Mouse (Mus musculus): ENCODE results near the gene Arid3c. TPM values are rescaled to one million over a fixed set of nuclear protein-coding genes. Genes with fewer than 3 reads are reported as not detected.

Arid3c gene
- polyA plus RNA-seq, 1 experiment from 2014 or later = 0.47 TPM

DNA sequence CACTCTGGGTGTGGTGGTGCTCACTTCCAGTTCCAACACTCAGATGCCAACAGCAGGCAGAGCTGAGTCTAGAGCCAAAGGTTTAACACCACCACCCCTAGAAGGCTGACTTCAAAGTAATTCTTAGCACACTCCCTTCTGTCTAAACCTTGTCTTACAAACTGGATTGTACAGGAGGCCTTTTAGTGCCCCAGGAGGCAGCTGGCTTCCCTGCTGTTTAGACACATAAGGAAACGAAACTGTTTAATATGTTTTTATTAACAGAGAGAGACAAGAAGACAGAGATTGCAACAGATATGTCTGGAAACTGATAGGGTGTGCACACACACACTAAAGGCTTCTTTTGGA, 7.3 kb upstream of the Arid3c start:
- Histone ChIP-seq H3K4me3 (replicated peaks; ENCODE audit: low read depth, low read length) (no peak overlapping the region), H3K36me3 (ENCODE audit: control insufficient read depth, insufficient read depth, low read length) (peaks cover 12% of the 10 kb centered on the region), H3K9me3 (ENCODE audit: control insufficient read depth, low read length) (no peaks in the 10 kb centered on the region), H3K27ac (replicated peaks; ENCODE audit: low read depth, low read length) (no peak overlapping the region), H3K4me2 (ENCODE audit: low read length) (no peak overlapping the region), H3K9ac (replicated peaks; ENCODE audit: low read length) (no peak overlapping the region), H3K27me3 (ENCODE audit: control insufficient read depth, insufficient read depth, low read length) (0 out of 2 replicates have a peak, but pooled peaks cover under 1% of the 10 kb centered on the region), H3K4me1 (ENCODE audit: control insufficient read depth, insufficient read depth, low read length) (peaks cover 13% of the 10 kb centered on the region; the same call in 1 of the 2 replicates)
- 50% methylated on average over 1 of the region's 1 CpGs for WGBS
- ATAC-seq (ENCODE audit: low FRiP score, low TSS enrichment) (no peak), DNase-seq (no peak)

DNA sequence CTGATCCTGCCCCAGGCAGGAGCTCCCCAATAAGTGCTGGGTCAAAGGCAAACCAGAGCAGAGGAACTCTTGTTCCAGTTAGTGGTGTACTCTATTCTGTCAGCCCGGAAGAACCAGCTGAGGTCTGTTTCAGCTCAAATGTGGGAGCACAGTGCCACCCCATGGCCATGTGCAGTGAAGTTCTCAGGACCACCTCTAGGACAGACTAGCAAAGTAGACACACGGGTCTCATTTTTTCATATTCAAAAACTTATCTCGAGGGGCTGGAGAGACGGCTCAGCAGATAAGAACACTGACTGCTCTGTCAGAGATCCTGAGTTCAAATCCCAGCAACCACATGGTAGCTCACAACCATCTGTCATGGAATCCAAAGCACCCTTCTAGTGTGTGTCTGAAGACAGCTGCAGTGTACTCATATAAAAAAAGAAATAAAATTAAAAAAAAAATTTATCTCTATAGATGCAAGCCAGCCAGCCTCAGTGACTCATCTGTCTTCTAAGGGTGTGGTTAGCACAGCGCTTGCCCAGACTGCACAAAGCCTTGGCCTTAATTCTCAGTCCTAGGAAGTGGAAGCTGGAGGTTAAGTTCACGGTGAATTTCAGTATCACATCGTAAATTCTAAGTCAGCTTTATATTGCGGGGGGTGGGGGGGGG, 6.8 kb upstream of the Arid3c start:
- no peak; the same call in 1 of the 2 replicates for ATAC-seq (ENCODE audit: low FRiP score, low TSS enrichment)
- WGBS = 50% methylated on average over 8 of the region's 8 CpGs
- H3K9ac ChIP-seq (replicated peaks; ENCODE audit: low read length) = no peak overlapping the region

DNA sequence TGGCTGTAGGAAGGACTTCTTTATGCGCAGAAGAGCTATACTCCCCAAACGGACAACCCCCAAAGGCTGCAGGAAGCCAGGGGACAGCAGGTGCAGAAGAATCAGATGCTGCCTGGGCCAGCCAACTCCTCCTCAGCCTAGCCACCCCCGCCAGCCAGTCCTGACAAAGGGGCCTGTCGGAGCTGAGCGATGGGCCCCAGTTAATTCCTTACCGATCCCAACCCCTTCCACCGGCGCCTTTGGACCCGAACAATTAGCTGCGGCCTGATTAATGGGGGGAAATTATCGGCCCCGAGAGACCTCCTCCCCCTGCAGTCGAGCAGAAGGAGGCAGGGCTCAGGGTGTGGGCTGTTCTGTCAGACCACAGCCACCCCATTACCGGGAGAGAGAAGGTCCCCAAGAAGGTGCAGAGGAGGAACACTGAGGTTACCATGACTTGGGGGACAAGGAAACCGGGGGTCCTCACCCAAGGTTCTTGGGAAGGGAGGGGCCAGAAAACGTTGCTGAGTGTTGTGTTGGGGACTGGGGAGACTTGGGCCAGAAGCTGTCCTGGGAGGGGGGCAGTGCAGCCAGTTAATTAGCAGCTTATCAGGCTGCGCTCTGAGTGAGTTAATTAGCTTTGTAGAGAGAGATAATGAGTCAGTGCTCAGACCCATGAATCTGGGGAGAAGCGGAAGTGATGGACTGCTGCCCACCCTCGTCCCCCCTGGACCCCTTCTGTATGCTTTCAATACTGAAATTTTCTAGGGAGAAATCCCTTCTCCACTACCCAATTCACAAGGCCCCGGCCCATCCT, 3.9 kb downstream of the Arid3c start:
- peak overlapping the region; percentile 27 for H3K4me2 ChIP-seq (ENCODE audit: low read length)
- H3K4me3 ChIP-seq (replicated peaks; ENCODE audit: low read depth, low read length) = no peak overlapping the region
- DNase-seq = no peak
- no peak overlapping the region; the same call in 1 of the 2 replicates for H3K9ac ChIP-seq (replicated peaks; ENCODE audit: low read length)
- no peaks in the 10 kb centered on the region for H3K9me3 ChIP-seq (ENCODE audit: control insufficient read depth, low read length)
- ATAC-seq (ENCODE audit: low FRiP score, low TSS enrichment) = no peak
- WGBS = 16% methylated on average over 20 of the region's 20 CpGs
- no peaks in the 10 kb centered on the region for H3K36me3 ChIP-seq (ENCODE audit: control insufficient read depth, insufficient read depth, low read length)
- H3K4me1 ChIP-seq (ENCODE audit: control insufficient read depth, insufficient read depth, low read length) = peaks cover 16% of the 10 kb centered on the region
- no peak overlapping the region for H3K27ac ChIP-seq (replicated peaks; ENCODE audit: low read depth, low read length)
- H3K27me3 ChIP-seq (ENCODE audit: control insufficient read depth, insufficient read depth, low read length) = peaks cover 70% of the 10 kb centered on the region

More for the DNA sequence above, 6.8 kb upstream of the Arid3c start:
- peaks cover 13% of the 10 kb centered on the region; the same call in 1 of the 2 replicates for H3K4me1 ChIP-seq (ENCODE audit: control insufficient read depth, insufficient read depth, low read length)
- peaks cover 12% of the 10 kb centered on the region for H3K36me3 ChIP-seq (ENCODE audit: control insufficient read depth, insufficient read depth, low read length)
- no peaks in the 10 kb centered on the region for H3K9me3 ChIP-seq (ENCODE audit: control insufficient read depth, low read length)
- H3K27me3 ChIP-seq (ENCODE audit: control insufficient read depth, insufficient read depth, low read length) = peaks cover 5% of the 10 kb centered on the region; the same call in 1 of the 2 replicates
- H3K27ac ChIP-seq (replicated peaks; ENCODE audit: low read depth, low read length) = no peak overlapping the region
- H3K4me3 ChIP-seq (replicated peaks; ENCODE audit: low read depth, low read length) = no peak overlapping the region
- DNase-seq = peak; percentile 87
- no peak overlapping the region for H3K4me2 ChIP-seq (ENCODE audit: low read length)

DNA sequence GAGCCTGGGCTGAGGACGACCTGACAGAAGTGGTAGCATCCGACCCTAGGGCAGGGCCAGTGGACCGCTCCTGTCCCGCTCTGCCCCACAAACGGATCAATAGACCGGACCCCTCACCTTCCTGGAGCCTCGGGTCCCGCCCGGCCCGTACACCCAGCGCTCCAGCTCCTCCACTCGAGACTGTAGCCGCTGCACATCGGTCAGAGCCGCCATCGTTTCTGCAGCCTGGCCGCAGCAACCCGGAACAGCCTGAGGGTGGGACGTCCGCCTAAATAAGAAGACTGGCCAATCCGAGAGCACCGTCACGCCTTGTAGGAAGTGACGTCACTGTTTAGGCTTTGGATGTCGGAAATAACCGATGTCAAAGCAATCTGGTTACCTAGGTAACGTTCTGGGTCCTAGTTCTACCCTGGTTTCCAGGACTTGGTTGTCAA, 8.0 kb downstream of the Arid3c start, which contains the start of gene Dctn3:
TSS of gene Dctn3 (minus strand) at position 253 of the 434 bp plus-strand sequence.
- ATAC-seq (ENCODE audit: low FRiP score, low TSS enrichment) (peak; percentile 96), DNase-seq (peak; percentile 99)
- no peaks in the 10 kb centered on the region for H3K9me3 ChIP-seq (ENCODE audit: control insufficient read depth, low read length)
- peaks cover 27% of the 10 kb centered on the region for H3K36me3 ChIP-seq (ENCODE audit: control insufficient read depth, insufficient read depth, low read length)
- WGBS = under 1% methylated on average over 27 of the region's 27 CpGs
- peak within 1 kb of the TSS; percentile 66 for H3K4me2 ChIP-seq (ENCODE audit: low read length)
- H3K4me3 ChIP-seq (replicated peaks; ENCODE audit: low read depth, low read length) = peak within 1 kb of the TSS; percentile 79
- H3K9ac ChIP-seq (replicated peaks; ENCODE audit: low read length) = peak within 1 kb of the TSS; percentile 71
- H3K4me1 ChIP-seq (ENCODE audit: control insufficient read depth, insufficient read depth, low read length) = peaks cover 14% of the 10 kb centered on the region
- peaks cover 37% of the 10 kb centered on the region for H3K27me3 ChIP-seq (ENCODE audit: control insufficient read depth, insufficient read depth, low read length)
- H3K27ac ChIP-seq (replicated peaks; ENCODE audit: low read depth, low read length) = no peak within 1 kb of the TSS

DNA sequence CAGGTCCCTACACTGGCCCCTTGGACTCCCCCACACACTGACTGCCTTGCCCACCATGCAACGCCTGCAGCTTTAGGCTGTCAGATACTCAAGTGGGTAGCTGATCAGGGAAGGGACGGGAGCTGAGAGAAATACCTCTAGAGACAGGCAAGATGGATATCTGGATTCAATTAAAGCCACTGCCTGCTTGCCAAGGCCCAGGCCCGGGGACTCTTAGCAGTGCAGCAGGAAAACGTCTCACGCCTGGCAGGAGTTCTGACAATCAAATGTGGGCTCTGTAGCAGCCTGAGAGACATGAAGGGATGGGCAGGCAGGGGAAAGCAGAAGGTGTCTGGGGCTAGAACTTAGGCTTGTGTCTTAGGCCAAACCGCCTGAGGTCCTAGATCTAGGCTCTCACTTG, 14.1 kb downstream of the Arid3c start:
- peaks cover 49% of the 10 kb centered on the region for H3K36me3 ChIP-seq (ENCODE audit: control insufficient read depth, insufficient read depth, low read length)
- WGBS = 72% methylated on average over 6 of the region's 6 CpGs
- ATAC-seq (ENCODE audit: low FRiP score, low TSS enrichment) = no peak
- H3K9me3 ChIP-seq (ENCODE audit: control insufficient read depth, low read length) = no peaks in the 10 kb centered on the region
- H3K4me1 ChIP-seq (ENCODE audit: control insufficient read depth, insufficient read depth, low read length) = peaks cover 16% of the 10 kb centered on the region
- no peak overlapping the region; the same call in 1 of the 2 replicates for H3K27ac ChIP-seq (replicated peaks; ENCODE audit: low read depth, low read length)
- H3K27me3 ChIP-seq (ENCODE audit: control insufficient read depth, insufficient read depth, low read length) = no peaks in the 10 kb centered on the region
- H3K4me3 ChIP-seq (replicated peaks; ENCODE audit: low read depth, low read length) = no peak overlapping the region
- no peak overlapping the region for H3K9ac ChIP-seq (replicated peaks; ENCODE audit: low read length)
- no peak for DNase-seq
- no peak overlapping the region for H3K4me2 ChIP-seq (ENCODE audit: low read length)

DNA sequence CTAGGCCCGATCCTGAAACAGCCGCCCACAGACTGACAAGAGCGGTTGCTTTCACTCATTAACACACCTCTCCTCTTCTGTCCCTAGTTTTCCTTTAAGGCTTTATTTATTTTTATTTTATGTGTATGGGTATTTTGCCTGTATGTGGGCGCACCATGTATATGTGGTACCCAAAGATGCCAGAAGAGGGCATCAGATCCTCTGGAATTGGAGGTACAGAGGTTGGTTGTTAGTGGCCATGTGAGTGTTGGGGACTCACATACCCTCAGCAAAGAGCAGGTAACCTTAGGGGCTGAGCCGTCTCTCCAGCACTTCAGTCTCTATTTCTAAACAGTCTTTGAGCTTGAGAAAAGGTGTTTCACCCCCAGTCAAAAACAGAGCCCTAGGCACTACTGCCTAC, 15.3 kb downstream of the Arid3c start:
- WGBS = 83% methylated on average over 5 of the region's 5 CpGs
- H3K36me3 ChIP-seq (ENCODE audit: control insufficient read depth, insufficient read depth, low read length) = peaks cover 50% of the 10 kb centered on the region
- no peak overlapping the region for H3K27ac ChIP-seq (replicated peaks; ENCODE audit: low read depth, low read length)
- no peak for ATAC-seq (ENCODE audit: low FRiP score, low TSS enrichment)
- H3K4me1 ChIP-seq (ENCODE audit: control insufficient read depth, insufficient read depth, low read length) = peaks cover 18% of the 10 kb centered on the region
- no peak overlapping the region for H3K4me2 ChIP-seq (ENCODE audit: low read length)
- DNase-seq = peak; percentile 66
- no peak overlapping the region for H3K4me3 ChIP-seq (replicated peaks; ENCODE audit: low read depth, low read length)
- no peak overlapping the region for H3K9ac ChIP-seq (replicated peaks; ENCODE audit: low read length)
- no peaks in the 10 kb centered on the region for H3K9me3 ChIP-seq (ENCODE audit: control insufficient read depth, low read length)
- H3K27me3 ChIP-seq (ENCODE audit: control insufficient read depth, insufficient read depth, low read length) = no peaks in the 10 kb centered on the region

DNA sequence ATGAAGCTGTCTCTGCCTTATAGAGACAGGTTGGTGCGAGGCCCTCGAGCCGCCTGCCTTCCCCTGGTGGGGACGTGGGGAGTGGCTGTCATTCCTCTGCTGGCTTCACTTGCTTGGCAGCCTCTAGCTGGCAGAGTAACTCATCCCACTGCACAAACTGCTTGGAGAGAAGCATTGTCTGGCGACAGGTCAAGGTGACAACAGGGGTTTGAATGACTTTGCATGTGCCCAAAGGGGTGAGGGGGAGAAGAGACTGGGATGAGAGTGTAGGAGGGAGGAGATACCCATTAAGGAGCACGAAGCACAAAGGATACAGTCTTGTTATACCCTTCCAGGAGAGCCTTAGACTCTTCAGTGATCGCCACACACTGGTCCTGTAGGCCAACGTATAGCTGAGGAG, 15.9 kb downstream of the Arid3c start:
- Histone ChIP-seq H3K4me3 (replicated peaks; ENCODE audit: low read depth, low read length) (no peak overlapping the region), H3K4me1 (ENCODE audit: control insufficient read depth, insufficient read depth, low read length) (peaks cover 18% of the 10 kb centered on the region), H3K9ac (replicated peaks; ENCODE audit: low read length) (no peak overlapping the region), H3K27me3 (ENCODE audit: control insufficient read depth, insufficient read depth, low read length) (no peaks in the 10 kb centered on the region), H3K9me3 (ENCODE audit: control insufficient read depth, low read length) (no peaks in the 10 kb centered on the region), H3K4me2 (ENCODE audit: low read length) (no peak overlapping the region), H3K27ac (replicated peaks; ENCODE audit: low read depth, low read length) (no peak overlapping the region), H3K36me3 (ENCODE audit: control insufficient read depth, insufficient read depth, low read length) (peaks cover 45% of the 10 kb centered on the region)
- no peak for DNase-seq
- WGBS = 76% methylated on average over 8 of the region's 8 CpGs
- ATAC-seq (ENCODE audit: low FRiP score, low TSS enrichment) = no peak

DNA sequence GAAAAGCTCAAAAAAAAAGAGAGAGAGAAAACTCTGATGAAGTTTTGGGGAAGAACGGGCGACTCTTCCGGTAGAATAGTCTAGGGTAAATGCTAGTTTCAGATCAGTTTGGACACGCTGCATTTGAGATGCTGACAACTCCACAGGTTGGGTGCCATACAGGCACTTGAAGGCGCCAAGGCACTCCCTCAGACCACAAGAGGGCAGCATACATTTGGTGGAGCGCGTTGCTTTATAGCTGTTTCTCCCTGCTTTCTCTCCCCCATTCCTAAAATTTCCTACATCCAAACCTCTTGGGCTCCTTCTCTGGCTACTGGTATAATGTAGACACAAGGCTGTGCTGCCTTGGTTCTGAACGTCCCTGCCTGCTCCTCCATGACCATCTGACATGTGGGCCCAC, 16.7 kb downstream of the Arid3c start:
- DNase-seq (peak; percentile 91), ATAC-seq (ENCODE audit: low FRiP score, low TSS enrichment) (no peak)
- WGBS = 10% methylated on average over 8 of the region's 8 CpGs
- Histone ChIP-seq H3K9me3 (ENCODE audit: control insufficient read depth, low read length) (no peaks in the 10 kb centered on the region), H3K9ac (replicated peaks; ENCODE audit: low read length) (no peak overlapping the region), H3K4me1 (ENCODE audit: control insufficient read depth, insufficient read depth, low read length) (peaks cover 18% of the 10 kb centered on the region), H3K4me2 (ENCODE audit: low read length) (peak overlapping the region; percentile 96), H3K27me3 (ENCODE audit: control insufficient read depth, insufficient read depth, low read length) (no peaks in the 10 kb centered on the region), H3K4me3 (replicated peaks; ENCODE audit: low read depth, low read length) (0 out of 2 replicates have a peak overlapping the region, but pooled peaks have one; percentile 79), H3K27ac (replicated peaks; ENCODE audit: low read depth, low read length) (no peak overlapping the region), H3K36me3 (ENCODE audit: control insufficient read depth, insufficient read depth, low read length) (peaks cover 38% of the 10 kb centered on the region)
